Mouse (Mus musculus) embryonic fibroblast, embryonic 13.5 days (primary cell): ENCODE measurements around the gene Gpx5. TPM values are rescaled to one million over a fixed set of nuclear protein-coding genes. Genes with fewer than 3 reads are reported as not detected.

Source experiments
- H3K27ac ChIP-seq: 2 replicates; pipeline ENCODE4 v1.5.1; 2012; ENCODE audit warnings: low read length, control low read depth, inconsistent platforms; ENCODE audit not compliant: insufficient read depth
- H3K4me1 ChIP-seq: 2 replicates; pipeline ENCODE4 v1.6.1; 2011; ENCODE audit warnings: low read length; ENCODE audit not compliant: control insufficient read depth, insufficient read depth
- H3K4me3 ChIP-seq: 2 replicates; pipeline ENCODE4 v1.5.1; 2011; ENCODE audit warnings: mild to moderate bottlenecking, control low read depth, low read length; ENCODE audit not compliant: insufficient read depth
- CTCF ChIP-seq: IDR thresholded peaks from 2 replicates; pipeline ENCODE4 v1.5.1; 2011; ENCODE audit warnings: mild to moderate bottlenecking, control low read depth, low read length, moderate library complexity, borderline replicate concordance; ENCODE audit not compliant: insufficient read depth
- POLR2A ChIP-seq: IDR thresholded peaks from 2 replicates; pipeline ENCODE4 v1.6.1; 2011; ENCODE audit warnings: low read depth, mild to moderate bottlenecking, control low read depth, low read length, moderate library complexity
- polyA plus RNA-seq: library from polyadenylated mRNA; stranded (reverse); fragments of >200 nt; gene quantifications from 2 replicates; pipeline ENCODE4 v1.2.4, GENCODE M21; 2011; ENCODE audit warnings: low read depth; ENCODE audit not compliant: missing spikeins, insufficient read length

The Gpx5 gene
- polyA plus RNA-seq, 1 experiment, result not detected

- peaks cover 6% of the 10 kb centered on the region; the same call in 1 of the 2 replicates for H3K4me1 ChIP-seq
These were observed 55.8 kb downstream of the Gpx5 start for GRCm38 (mm10) chr13:21236714-21237113.

More at GRCm38 (mm10) chr13:21236714-21237113, 55.8 kb downstream of the Gpx5 start:
- Histone ChIP-seq H3K27ac (no peak overlapping the region), H3K4me3 (no peak overlapping the region)
- TF ChIP-seq CTCF, result no peak
- TF ChIP-seq POLR2A, result no peak

Other genes with a start within 250 kb of the Gpx5 start
- gene Olfr1370, start 217.8 kb downstream of the Gpx5 start, polyA plus RNA-seq, result not detected in 2 replicates
- gene Olfr1369-ps1, start 181.2 kb downstream of the Gpx5 start, polyA plus RNA-seq, result not detected in 2 replicates
- not detected in 2 replicates for gene Olfr263, start 163.1 kb downstream of the Gpx5 start, polyA plus RNA-seq
- not detected in 2 replicates for gene Olfr1368, start 146.9 kb downstream of the Gpx5 start, polyA plus RNA-seq
- gene Trim27, start 113.3 kb downstream of the Gpx5 start, polyA plus RNA-seq, result 52.0 and 61.4 TPM in 2 replicates
- gene Gpx6, start 19.4 kb upstream of the Gpx5 start, polyA plus RNA-seq, result not detected in 2 replicates
- not detected in 2 replicates for gene Olfr1367, start 54.2 kb upstream of the Gpx5 start, polyA plus RNA-seq
- 6.2 and 8.7 TPM in 2 replicates for gene Zscan12, start 70.1 kb upstream of the Gpx5 start, polyA plus RNA-seq
- 52.5 and 60.7 TPM in 2 replicates for gene Zkscan3, start 110.0 kb upstream of the Gpx5 start, polyA plus RNA-seq
- 0.77 and 0.92 TPM in 2 replicates for gene Pgbd1, start 148.3 kb upstream of the Gpx5 start, polyA plus RNA-seq
- gene Zscan26, start 161.0 kb upstream of the Gpx5 start, polyA plus RNA-seq, result 28.1 and 38.0 TPM in 2 replicates
- gene Nkapl, start 175.8 kb upstream of the Gpx5 start, polyA plus RNA-seq, result 0.78 and 1.4 TPM in 2 replicates
- 0.58 and 1.0 TPM in 2 replicates for gene Zkscan4, start 186.2 kb upstream of the Gpx5 start, polyA plus RNA-seq
- not detected in 2 replicates for gene Gm10065, start 186.7 kb upstream of the Gpx5 start, polyA plus RNA-seq
- 0.40 and 0.73 TPM in 2 replicates for gene AK157302, start 202.5 kb upstream of the Gpx5 start, polyA plus RNA-seq
- 3.1 TPM in 1 of 2 replicates, not detected in the other for gene Gm11273, start 208.7 kb upstream of the Gpx5 start, polyA plus RNA-seq
- 12.3 and 15.2 TPM in 2 replicates for gene Zkscan8, start 238.4 kb upstream of the Gpx5 start, polyA plus RNA-seq